Mouse (Mus musculus) hematopoietic stem cell, adult 5-6 weeks (primary cell): ENCODE measurements around the gene Tuba1b. TPM values are rescaled to one million over a fixed set of nuclear protein-coding genes. Genes with fewer than 3 reads are reported as not detected.
A peak's percentile ranks its signal among the peaks of the same experiment; 100 is the strongest.
"Not testable (repeated sequence)": the region's sequence is repeated elsewhere in the genome, so short reads cannot be mapped to it uniquely, and the experiment has no call there.

Experiments used
- ATAC-seq, 2 experiments: fragments of 125-278 bp in 1 of 2; replicated peaks in 1 of 2; 2 replicates each; pipeline ENCODE4 v1.8.0; 2016 to 2017; ENCODE audit warnings: inconsistent platforms in 2 of 2, mild to moderate bottlenecking in 2 of 2, moderate number of reproducible peaks in 2 of 2, low read depth in 1 of 2, moderate TSS enrichment in 1 of 2; ENCODE audit not compliant: low FRiP score in 2 of 2, poor library complexity in 2 of 2, severe bottlenecking in 2 of 2, insufficient read depth in 1 of 2, low TSS enrichment in 1 of 2
- total RNA-seq: library from RNA; stranded (forward); fragments of 172-1452, 232-1000 nt; gene quantifications from 2 replicates; pipeline ENCODE4 v1.2.3, GENCODE M21; 2017

Gene Tuba1b
- 672 and 707 TPM in 2 replicates for total RNA-seq

DNA sequence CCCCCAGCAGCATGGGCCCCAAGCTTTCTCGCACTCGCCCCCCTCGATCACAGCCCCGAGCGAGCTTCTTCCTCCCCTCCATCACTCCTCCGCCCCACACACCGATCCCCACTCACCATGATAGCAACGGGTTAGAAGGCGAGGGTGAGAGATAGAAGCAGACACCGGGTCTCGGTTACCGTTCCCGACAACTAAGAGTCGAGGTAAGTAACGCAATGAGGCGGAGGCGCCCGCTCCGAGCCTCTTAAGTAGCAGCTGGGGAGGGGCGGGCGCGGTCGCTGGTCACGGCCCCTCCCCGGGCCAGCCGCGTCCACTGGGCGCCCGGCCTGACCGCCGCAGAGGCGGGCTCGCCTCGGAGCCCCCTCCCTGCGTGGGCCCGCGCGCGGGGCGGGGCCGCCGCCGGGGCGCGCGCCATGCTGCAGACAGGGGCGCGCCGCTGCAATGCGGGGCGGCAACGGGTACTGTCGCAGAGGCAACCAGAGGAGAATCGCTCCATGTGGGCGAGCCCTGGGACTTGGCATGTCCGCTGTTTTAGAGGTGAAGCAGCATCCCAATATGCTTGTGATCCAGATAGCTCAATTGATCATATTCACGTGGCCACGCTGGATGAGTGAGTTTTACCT, at the start of gene Tuba1b:
Tuba1b (minus strand) TSS at position 349 of the 623 bp plus-strand sequence.
- peak; percentile 73 to 74 for ATAC-seq

DNA sequence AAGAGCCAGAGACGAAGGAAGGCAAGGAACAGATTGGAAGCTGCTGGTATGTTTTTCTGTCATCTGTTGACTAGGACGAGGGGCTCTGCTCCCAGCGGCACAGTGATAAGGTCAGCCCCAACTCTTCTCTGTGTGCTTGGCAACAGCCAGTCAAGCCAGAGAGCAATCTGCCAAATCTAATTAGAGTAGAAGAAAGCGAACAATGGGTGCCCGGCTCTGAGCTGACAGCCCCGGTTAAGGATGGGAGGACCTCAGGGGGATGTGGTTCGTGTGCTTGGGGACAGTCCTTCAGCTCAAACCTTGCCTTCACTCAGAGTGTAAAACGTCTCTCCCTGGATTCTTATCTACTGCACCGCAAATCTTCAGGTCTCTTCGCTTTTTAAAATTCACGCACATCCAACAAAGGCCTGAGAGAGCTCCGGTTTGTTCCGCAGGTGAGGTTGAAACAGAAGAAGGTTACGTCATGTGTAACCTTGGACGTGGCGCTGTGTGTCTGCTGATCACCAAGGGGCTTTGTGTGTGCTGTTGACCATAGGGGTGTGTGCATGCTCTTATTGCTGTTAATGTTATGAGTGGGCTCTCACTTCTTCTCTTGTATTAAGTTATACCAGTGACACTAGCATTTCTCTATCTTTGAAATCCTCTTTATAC, 49.2 kb upstream of the Tuba1b start:
- no peak for ATAC-seq

DNA sequence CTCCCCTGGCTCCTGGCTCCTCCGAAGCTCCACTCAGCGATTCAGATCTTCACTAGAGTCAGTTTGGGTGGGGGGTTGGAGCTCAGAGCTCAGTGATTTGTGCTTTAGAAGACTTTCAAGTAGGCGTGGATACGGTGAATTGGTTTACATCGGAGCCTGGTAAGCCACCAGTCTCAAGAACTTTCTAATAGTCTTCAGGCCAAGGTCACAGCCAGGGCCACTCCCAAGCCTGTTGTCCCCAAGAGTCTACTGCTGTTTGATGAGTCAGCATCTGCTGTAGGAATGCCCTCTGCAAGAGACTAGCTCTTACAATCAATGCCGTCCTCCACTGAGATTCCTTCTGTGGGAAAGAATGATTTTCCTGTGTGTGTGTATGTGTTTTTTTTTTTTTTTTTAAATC, 47.7 kb upstream of the Tuba1b start:
- ATAC-seq: no peak

DNA sequence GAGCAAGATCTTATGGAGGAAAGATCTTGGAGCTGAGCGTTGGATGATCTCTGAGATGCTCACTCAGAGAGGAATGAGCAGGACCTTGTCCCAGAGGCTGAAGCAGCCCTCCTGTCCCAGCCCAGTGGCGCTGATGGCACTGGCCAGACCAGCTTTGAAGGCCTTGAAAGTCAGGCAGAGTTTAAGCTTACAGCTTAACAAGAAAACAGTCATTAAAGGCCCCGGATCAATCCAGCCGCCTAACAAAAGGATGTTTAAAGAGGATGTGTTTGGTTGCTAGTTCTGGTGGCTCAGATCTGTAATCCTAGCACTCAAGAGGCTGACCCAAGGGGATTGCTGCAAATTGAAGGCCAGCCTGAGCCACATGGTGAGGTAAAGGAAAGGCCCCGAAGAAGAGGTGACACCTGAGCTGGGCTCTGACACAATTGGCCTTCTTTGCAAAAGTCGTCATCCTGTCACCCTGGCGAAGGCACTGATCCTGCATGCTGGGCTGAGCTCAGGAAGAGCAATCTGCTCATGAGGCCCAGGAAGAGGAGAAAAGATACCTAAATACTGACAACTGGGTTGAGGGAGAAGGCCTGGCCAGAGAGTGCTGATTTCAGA, 45.7 kb upstream of the Tuba1b start:
- no peak for ATAC-seq

DNA sequence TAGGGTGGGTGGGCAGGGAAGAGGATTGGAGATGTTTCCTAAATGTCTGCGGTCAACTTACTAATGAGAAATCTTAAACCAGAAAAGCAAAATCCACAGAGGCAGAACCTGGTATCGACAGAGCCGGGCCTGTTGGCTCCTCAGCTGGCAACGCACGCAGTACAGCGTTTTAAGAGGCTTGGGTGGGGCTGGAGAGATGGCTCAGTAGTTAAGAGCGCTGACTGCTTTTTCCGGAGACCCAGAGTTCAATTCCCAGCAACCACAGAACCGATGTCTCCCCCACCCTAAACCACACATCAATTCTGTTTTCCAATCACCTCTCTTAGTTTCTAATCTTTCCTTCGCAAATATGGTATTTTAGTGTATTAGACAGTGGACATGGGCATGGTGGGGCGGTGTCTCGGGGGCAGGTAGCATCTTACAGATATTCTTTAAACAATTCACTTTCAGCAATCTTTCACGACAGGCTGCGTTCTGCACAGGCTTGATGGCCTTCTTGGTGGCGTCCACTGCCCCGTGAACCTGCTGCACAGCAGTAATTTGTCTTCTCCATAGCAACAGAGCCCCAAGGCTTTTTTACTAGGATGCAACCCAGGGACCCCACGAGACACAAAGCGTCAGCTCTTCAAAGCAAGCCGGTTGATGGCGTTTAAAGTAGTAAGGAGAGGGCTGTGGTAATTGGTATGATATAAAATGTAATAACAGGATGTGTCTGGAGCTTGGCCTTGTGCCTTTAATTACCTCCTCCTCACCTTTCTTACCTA, 44.2 kb upstream of the Tuba1b start:
- no peak for ATAC-seq

DNA sequence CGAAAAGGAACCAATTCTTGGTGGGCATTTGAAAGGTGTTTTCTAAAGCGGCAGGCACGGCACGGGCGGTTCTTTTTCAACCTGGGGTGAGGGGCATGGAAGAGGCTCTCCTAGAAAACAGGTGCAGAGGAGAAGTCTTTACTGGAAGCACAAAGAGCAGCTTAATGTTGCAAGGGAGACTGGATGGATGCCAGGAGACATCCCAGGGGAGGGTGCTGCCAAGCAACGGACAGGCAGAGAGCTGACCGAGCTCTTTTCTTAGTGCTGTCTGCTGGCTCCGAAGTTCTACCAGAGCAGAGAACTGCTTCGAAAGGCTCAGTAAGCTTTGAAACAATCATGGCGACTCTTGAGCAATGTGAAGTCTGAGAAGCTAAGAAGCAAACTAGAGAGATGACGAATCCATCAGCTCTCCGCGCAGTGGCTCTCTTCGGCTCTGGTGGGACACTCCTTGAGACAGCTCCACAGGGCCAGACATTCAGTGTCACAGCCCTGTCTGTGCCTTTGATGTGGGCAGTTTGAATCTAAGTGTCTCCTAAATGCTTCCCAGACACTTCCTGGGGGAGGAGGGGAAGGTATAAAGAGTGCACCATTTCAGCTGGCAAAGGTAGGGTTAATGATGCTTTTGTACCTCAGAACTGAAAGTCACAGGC, 43.5 kb upstream of the Tuba1b start:
- ATAC-seq: no peak; a peak in 1 of 4 replicates

DNA sequence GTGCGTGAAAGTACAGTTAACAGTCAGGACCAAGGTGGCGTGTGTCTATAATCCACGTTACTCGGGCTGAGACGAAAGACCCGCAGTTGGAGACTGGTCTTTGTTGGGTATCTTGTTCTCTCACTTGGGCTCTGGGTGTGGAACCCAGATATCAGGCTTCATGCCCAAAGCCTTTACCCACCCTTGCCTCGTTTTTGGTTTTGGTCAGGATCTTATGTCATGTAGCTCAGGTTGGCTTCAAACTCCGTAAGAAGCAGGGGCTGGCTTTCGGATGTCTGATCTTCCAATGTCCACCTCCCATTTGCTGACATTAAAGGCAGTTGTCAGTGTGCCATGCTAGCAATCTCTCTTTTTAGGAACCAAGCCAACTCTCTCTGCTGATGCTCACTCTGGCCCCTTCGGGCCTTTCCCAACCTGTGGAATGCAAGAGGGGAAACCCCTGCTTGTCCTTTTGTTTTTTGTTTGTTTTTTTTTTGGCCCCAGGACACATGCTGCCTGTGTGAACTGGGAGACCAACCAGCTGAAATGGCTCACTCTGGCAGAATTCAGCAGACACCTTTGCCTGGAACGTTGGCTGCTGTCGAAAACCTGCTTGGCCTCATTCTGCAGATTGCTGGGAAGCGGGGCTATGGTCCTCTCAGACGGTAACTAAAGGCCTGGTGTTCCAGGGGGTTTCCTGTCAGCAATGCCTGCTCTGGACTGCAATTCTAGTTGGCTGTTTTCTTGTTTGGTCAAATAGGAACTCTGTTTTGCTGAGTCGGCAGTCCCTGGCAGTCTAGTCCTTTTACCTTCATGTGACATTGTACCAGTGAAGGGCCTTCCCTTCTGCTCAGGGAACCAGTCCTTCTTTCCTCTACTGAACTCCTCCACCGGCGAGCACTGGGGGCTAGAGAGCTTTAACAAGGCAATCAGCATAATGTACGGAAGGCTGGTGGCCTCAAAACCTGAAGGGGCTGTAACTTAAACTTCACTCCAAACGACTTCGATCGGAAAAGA, 42.7 kb upstream of the Tuba1b start:
- no peak for ATAC-seq

DNA sequence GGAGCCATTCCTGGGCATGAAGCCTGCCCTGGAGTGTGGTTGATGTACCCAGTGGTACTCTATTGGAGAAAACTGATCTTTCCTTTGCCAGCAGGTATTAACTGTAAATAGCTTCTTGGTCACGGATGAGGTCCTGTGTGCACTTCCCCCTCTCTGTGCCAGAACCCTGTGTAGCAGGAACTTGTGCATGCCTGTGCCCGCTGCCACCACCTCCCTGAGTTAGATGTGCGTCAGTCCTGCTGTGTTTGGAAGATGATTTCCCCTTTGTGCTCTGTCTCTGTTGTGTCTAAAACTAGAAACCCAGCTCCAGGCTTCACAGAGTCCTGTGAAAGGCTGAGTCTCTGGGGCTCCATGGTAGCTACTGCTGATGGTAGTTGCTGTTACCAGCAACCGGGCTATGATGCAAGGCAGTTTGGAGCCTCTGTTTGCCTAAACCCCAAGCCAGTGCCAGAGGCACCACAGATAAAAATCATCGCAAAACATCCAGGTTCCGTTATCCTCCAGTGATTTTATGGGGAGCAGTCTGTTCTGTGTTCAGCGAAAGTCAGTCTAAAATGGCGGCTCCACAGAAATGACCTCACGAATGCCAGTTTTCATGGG, 38.8 kb upstream of the Tuba1b start:
- ATAC-seq: peak in 1 of 2 experiments; percentile 46; a peak in 1 of 4 replicates

DNA sequence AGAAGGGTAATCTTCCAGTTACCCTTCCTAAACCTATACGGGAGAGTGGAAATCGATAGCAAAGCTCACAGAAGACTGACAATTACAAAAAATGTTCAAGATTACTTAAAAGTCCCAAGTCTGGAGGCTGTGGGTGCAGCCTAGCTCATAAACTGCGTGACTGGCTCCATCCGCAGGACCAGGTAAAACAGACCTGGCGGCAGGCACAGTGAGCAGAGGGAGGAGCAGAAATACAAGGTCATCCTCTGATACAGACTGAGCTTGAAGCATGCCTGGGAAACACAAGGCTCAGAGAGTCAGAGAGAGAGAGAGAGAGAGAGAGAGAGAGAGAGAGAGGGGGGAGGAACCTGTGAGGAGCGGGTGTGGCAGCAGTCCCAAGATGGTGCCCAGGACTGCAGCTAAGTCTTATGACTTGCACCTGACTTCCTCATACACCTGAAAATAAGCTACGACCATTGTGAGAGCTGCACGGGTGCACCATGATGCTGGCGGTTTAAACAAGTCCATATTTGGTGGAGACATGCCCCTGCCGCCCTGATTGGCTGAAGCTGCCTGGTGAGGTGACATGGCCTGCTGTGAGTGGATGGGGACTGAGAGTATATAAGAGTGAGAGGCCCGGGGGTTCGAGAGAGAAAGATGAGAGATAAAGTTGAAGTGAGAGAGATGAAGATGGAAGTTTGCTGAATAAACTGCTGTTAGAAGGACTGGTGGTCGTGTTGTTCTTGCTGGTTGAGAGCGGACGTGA, 37.4 kb upstream of the Tuba1b start:
- ATAC-seq: not testable (repeated sequence)

DNA sequence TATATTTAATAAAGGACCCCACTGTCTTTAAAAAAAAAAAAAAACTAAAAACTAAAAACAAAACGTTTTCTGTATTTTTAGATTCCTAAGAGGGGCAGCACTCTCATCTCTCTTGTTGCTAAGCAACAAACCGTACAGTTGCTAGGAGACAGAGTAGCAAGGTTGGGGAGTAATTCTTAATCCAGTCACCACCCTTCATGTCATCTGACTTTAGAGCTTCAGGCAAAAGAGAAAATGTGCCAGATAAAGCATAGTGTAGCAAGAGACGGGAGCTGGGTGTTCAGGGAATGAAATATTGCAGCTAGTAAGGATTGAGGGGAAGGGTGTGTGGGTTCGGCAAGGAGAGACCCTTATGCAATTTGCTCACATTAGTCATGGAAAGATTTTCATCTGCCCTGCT, 36.7 kb upstream of the Tuba1b start:
- ATAC-seq: no peak

DNA sequence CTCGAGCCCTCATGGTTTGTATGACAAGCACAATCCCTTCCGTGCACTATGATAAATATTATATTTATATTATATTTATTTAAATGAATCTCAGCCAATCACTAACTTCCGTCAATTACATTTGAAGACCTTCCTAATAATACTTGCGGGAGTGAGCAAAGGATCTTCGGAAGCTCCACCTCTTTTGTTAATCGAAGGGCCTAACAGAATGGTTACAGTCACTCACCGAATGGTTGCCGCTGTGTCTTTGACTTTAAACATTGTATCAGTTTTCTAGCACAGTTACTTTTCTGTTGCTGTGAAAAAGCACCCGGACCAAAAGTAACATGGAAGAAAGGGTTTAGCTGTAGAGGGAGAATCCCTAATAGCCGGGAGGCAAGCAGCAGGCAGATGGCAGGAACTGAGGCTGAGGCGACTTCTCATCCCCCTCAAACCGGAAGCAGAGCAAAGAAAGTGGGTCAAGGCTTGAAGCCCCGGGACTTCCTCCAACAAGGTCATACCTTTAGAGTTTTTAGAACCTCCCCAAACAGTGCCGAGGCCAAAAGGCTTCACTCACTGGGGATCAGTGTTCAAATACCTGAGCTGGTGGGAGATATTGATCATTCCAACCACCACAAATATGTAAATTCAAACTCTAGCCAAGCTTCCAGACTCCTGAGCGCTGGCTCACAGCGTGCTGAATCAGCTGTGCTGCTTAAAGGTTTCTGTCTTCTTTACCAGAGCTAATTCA, 35.2 kb upstream of the Tuba1b start:
- peak in 1 of 2 experiments; percentile 27; a peak in 1 of 4 replicates for ATAC-seq

DNA sequence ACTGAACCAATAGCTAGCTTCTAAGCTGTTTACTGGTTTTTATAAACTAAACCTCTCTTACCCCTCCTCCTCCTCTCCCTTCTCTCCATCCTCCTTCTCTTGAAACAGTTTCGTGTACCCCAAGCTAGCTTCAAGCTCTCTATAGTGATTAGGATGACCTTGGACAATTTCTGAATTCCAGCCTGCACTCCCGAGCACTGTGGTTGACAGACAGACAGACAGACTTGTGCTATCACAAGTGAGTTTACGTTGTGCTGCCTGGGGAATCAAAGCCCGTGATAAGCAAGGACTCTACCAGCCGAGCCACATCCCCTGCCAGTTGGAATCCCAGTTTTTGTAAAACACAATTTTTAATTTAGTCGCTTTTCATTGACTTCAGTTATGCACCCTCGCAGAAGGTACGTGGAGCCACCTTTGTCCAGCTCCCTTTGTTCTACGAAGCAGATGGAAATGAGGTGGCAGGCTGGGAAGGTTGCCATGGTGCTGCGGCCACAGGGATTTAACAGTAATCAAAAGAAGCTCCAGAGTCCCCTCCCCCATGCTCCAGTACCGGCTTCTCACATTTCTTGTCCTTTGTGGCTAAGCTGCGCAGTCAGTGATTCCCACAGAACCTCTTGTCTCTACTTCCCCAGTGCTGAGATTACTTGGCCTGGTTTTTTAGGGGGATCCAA, 34.5 kb upstream of the Tuba1b start:
- ATAC-seq: no peak

DNA sequence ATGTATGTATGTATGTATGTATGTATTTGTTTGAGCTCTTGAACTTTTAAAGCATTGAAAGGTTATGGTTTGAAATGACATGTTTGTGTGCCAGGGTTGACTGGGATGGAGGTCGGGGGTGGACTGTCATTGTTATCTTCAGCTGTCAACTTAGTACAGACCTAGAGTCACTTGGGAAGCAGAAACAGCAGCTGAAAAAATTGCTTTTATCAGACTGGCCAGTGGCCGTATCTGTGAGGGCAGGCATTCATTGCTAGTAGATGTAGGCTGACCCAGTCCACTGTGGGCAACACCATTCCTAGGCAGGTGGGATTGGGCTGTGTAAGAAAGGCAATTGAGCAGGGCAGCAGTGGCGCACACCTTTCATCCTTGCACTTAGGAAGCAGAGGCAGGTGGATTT, 25.2 kb upstream of the Tuba1b start:
- ATAC-seq: no peak

DNA sequence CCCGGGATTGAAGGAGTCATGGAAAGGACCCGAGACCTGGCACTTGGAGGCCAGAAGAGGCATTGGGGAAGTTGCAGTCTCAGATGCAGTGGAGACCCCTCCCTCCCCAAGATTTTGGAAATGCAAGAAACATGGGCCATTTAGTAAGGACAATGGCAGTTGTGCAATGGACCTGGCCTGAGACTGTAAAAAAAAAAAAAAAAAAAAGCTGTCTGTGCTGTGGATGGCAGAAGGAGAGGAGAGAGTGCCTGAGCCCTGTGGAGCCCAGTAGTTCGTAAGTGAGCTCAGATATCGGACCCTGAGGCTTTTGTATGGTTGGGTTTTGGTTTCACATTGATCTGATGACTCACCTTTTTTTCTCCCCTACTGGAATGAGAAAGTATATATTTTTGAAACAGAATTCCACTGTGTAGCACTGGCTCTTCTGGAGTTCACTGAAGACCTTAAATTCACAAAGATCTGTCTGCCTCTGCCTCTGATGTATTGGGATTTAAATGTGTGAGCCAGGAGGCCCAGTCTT, 24.6 kb upstream of the Tuba1b start:
- no peak for ATAC-seq
